Mouse (Mus musculus): ENCODE data around the gene Osbpl10. TPM values are rescaled to one million over a fixed set of nuclear protein-coding genes. Genes with fewer than 3 reads are reported as not detected.

Osbpl10 gene
- polyA plus RNA-seq, 1 experiment from 2014 or later: 1.4 TPM

- WGBS: 50% methylated on average over 14 of the region's 14 CpGs
- Histone ChIP-seq H3K27me3 (ENCODE audit: control insufficient read depth, insufficient read depth, low read length) (no peaks in the 10 kb centered on the region), H3K9ac (ENCODE audit: low read length) (no peak overlapping the region), H3K36me3 (ENCODE audit: control insufficient read depth, insufficient read depth, low read length) (no peaks in the 10 kb centered on the region), H3K4me2 (ENCODE audit: low read depth, low read length) (no peak overlapping the region), H3K4me1 (ENCODE audit: control insufficient read depth, insufficient read depth, low read length) (no peaks in the 10 kb centered on the region; the same call in 1 of the 2 replicates), H3K27ac (ENCODE audit: low read length) (peak overlapping the region; percentile 15; the same call in 1 of the 2 replicates), H3K9me3 (replicated peaks; ENCODE audit: control insufficient read depth, low read length) (no peaks in the 10 kb centered on the region), H3K4me3 (replicated peaks; ENCODE audit: low read length) (no peak overlapping the region)
- ATAC-seq (ENCODE audit: insufficient read depth, low FRiP score): no peak
These were observed 161.4 kb downstream of the Osbpl10 start for GRCm38 (mm10) chr9:115139597-115140332.

GRCm38 (mm10) chr9:115147141-115147540 is 168.8 kb downstream of the Osbpl10 start:
- WGBS: 93% methylated on average over 5 of the region's 5 CpGs
- no peak overlapping the region for H3K4me3 ChIP-seq (replicated peaks; ENCODE audit: low read length)

GRCm38 (mm10) chr9:115147586-115148355 is 169.4 kb downstream of the Osbpl10 start:
- no peaks in the 10 kb centered on the region for H3K4me1 ChIP-seq (ENCODE audit: control insufficient read depth, insufficient read depth, low read length)
- H3K4me2 ChIP-seq (ENCODE audit: low read depth, low read length): no peak overlapping the region
- H3K27me3 ChIP-seq (ENCODE audit: control insufficient read depth, insufficient read depth, low read length): no peaks in the 10 kb centered on the region
- 73% methylated on average over 13 of the region's 13 CpGs for WGBS
- ATAC-seq (ENCODE audit: insufficient read depth, low FRiP score): no peak
- no peak overlapping the region for H3K9ac ChIP-seq (ENCODE audit: low read length)
- H3K4me3 ChIP-seq (replicated peaks; ENCODE audit: low read length): no peak overlapping the region
- no peak overlapping the region for H3K27ac ChIP-seq (ENCODE audit: low read length)
- peaks cover 12% of the 10 kb centered on the region; the same call in 1 of the 2 replicates for H3K9me3 ChIP-seq (replicated peaks; ENCODE audit: control insufficient read depth, low read length)
- no peaks in the 10 kb centered on the region for H3K36me3 ChIP-seq (ENCODE audit: control insufficient read depth, insufficient read depth, low read length)

More at GRCm38 (mm10) chr9:115147141-115147540, 168.8 kb downstream of the Osbpl10 start:
- no peak overlapping the region for H3K4me2 ChIP-seq (ENCODE audit: low read depth, low read length)
- ATAC-seq (ENCODE audit: insufficient read depth, low FRiP score): no peak
- no peak overlapping the region for H3K9ac ChIP-seq (ENCODE audit: low read length)
- no peak overlapping the region for H3K27ac ChIP-seq (ENCODE audit: low read length)
- no peaks in the 10 kb centered on the region for H3K36me3 ChIP-seq (ENCODE audit: control insufficient read depth, insufficient read depth, low read length)
- H3K9me3 ChIP-seq (replicated peaks; ENCODE audit: control insufficient read depth, low read length): peaks cover 6% of the 10 kb centered on the region; the same call in 1 of the 2 replicates
- H3K27me3 ChIP-seq (ENCODE audit: control insufficient read depth, insufficient read depth, low read length): no peaks in the 10 kb centered on the region
- H3K4me1 ChIP-seq (ENCODE audit: control insufficient read depth, insufficient read depth, low read length): no peaks in the 10 kb centered on the region

GRCm38 (mm10) chr9:115149011-115149756 is 170.8 kb downstream of the Osbpl10 start:
- no peaks in the 10 kb centered on the region for H3K36me3 ChIP-seq (ENCODE audit: control insufficient read depth, insufficient read depth, low read length)
- no peaks in the 10 kb centered on the region for H3K4me1 ChIP-seq (ENCODE audit: control insufficient read depth, insufficient read depth, low read length)
- H3K9ac ChIP-seq (ENCODE audit: low read length): no peak overlapping the region
- H3K27ac ChIP-seq (ENCODE audit: low read length): no peak overlapping the region
- 80% methylated on average over 18 of the region's 18 CpGs for WGBS
- H3K27me3 ChIP-seq (ENCODE audit: control insufficient read depth, insufficient read depth, low read length): no peaks in the 10 kb centered on the region
- H3K4me2 ChIP-seq (ENCODE audit: low read depth, low read length): no peak overlapping the region
- H3K9me3 ChIP-seq (replicated peaks; ENCODE audit: control insufficient read depth, low read length): peaks cover 12% of the 10 kb centered on the region; the same call in 1 of the 2 replicates
- no peak for ATAC-seq (ENCODE audit: insufficient read depth, low FRiP score)
- no peak overlapping the region for H3K4me3 ChIP-seq (replicated peaks; ENCODE audit: low read length)

GRCm38 (mm10) chr9:115161591-115161990 is 183.2 kb downstream of the Osbpl10 start:
- Histone ChIP-seq H3K4me3 (replicated peaks; ENCODE audit: low read length) (no peak overlapping the region), H3K9ac (ENCODE audit: low read length) (no peak overlapping the region), H3K36me3 (ENCODE audit: control insufficient read depth, insufficient read depth, low read length) (no peaks in the 10 kb centered on the region), H3K4me2 (ENCODE audit: low read depth, low read length) (no peak overlapping the region), H3K9me3 (replicated peaks; ENCODE audit: control insufficient read depth, low read length) (no peaks in the 10 kb centered on the region), H3K4me1 (ENCODE audit: control insufficient read depth, insufficient read depth, low read length) (peaks cover 7% of the 10 kb centered on the region; the same call in 1 of the 2 replicates), H3K27ac (ENCODE audit: low read length) (no peak overlapping the region), H3K27me3 (ENCODE audit: control insufficient read depth, insufficient read depth, low read length) (no peaks in the 10 kb centered on the region)
- WGBS: 63% methylated on average over 5 of the region's 5 CpGs
- no peak for ATAC-seq (ENCODE audit: insufficient read depth, low FRiP score)

GRCm38 (mm10) chr9:115163031-115163430 is 184.7 kb downstream of the Osbpl10 start:
- ATAC-seq (ENCODE audit: insufficient read depth, low FRiP score): 0 out of 2 replicates have a peak, but pooled peaks have one; percentile 26
- WGBS: 64% methylated on average over 5 of the region's 5 CpGs
- Histone ChIP-seq H3K27me3 (ENCODE audit: control insufficient read depth, insufficient read depth, low read length) (no peaks in the 10 kb centered on the region), H3K9me3 (replicated peaks; ENCODE audit: control insufficient read depth, low read length) (no peaks in the 10 kb centered on the region), H3K27ac (ENCODE audit: low read length) (no peak overlapping the region), H3K9ac (ENCODE audit: low read length) (no peak overlapping the region), H3K36me3 (ENCODE audit: control insufficient read depth, insufficient read depth, low read length) (no peaks in the 10 kb centered on the region), H3K4me1 (ENCODE audit: control insufficient read depth, insufficient read depth, low read length) (peaks cover 7% of the 10 kb centered on the region; the same call in 1 of the 2 replicates), H3K4me3 (replicated peaks; ENCODE audit: low read length) (no peak overlapping the region), H3K4me2 (ENCODE audit: low read depth, low read length) (no peak overlapping the region)

- Histone ChIP-seq H3K36me3 (ENCODE audit: control insufficient read depth, insufficient read depth, low read length) (no peaks in the 10 kb centered on the region), H3K4me2 (ENCODE audit: low read depth, low read length) (no peak overlapping the region), H3K4me3 (replicated peaks; ENCODE audit: low read length) (no peak overlapping the region), H3K9ac (ENCODE audit: low read length) (no peak overlapping the region), H3K4me1 (ENCODE audit: control insufficient read depth, insufficient read depth, low read length) (peaks cover 7% of the 10 kb centered on the region; the same call in 1 of the 2 replicates), H3K27ac (ENCODE audit: low read length) (no peak overlapping the region), H3K27me3 (ENCODE audit: control insufficient read depth, insufficient read depth, low read length) (no peaks in the 10 kb centered on the region), H3K9me3 (replicated peaks; ENCODE audit: control insufficient read depth, low read length) (no peaks in the 10 kb centered on the region)
- 20% methylated on average over 8 of the region's 8 CpGs for WGBS
- ATAC-seq (ENCODE audit: insufficient read depth, low FRiP score): no peak
These were observed 185.3 kb downstream of the Osbpl10 start for GRCm38 (mm10) chr9:115163693-115164092.

- no peak overlapping the region for H3K4me3 ChIP-seq (replicated peaks; ENCODE audit: low read length)
- no peaks in the 10 kb centered on the region for H3K36me3 ChIP-seq (ENCODE audit: control insufficient read depth, insufficient read depth, low read length)
- H3K27me3 ChIP-seq (ENCODE audit: control insufficient read depth, insufficient read depth, low read length): no peaks in the 10 kb centered on the region
- H3K4me2 ChIP-seq (ENCODE audit: low read depth, low read length): no peak overlapping the region
- no peak overlapping the region for H3K27ac ChIP-seq (ENCODE audit: low read length)
- no peaks in the 10 kb centered on the region for H3K9me3 ChIP-seq (replicated peaks; ENCODE audit: control insufficient read depth, low read length)
- WGBS: 80% methylated on average over 7 of the region's 7 CpGs
- H3K4me1 ChIP-seq (ENCODE audit: control insufficient read depth, insufficient read depth, low read length): peaks cover 7% of the 10 kb centered on the region; the same call in 1 of the 2 replicates
- no peak for ATAC-seq (ENCODE audit: insufficient read depth, low FRiP score)
- H3K9ac ChIP-seq (ENCODE audit: low read length): no peak overlapping the region
These were observed 186.0 kb downstream of the Osbpl10 start for GRCm38 (mm10) chr9:115164351-115164750.

Measured in stomach, embryonic 16.5 days (tissue).